Mouse (Mus musculus) olfactory bulb, adult 2 months (tissue): ENCODE results near the gene Znhit2. TPM values are rescaled to one million over a fixed set of nuclear protein-coding genes. Genes with fewer than 3 reads are reported as not detected.

ENCODE experiments used
- H3K27ac ChIP-seq: fragments of 200-500 bp; 2 replicates; pipeline ENCODE4 v1.5.1; 2012; ENCODE audit warnings: low read depth, low read length; ENCODE audit not compliant: insufficient read depth
- H3K4me1 ChIP-seq: fragments of 200-500 bp; 2 replicates; pipeline ENCODE4 v1.6.1; 2012; ENCODE audit warnings: low read length; ENCODE audit not compliant: control insufficient read depth, insufficient read depth
- H3K4me3 ChIP-seq: fragments of 200-500 bp; 2 replicates; pipeline ENCODE4 v1.5.1; 2012; ENCODE audit warnings: mild to moderate bottlenecking, low read depth, low read length, moderate library complexity; ENCODE audit not compliant: insufficient read depth
- CTCF ChIP-seq: fragments of 200-500 bp; IDR thresholded peaks from 2 replicates; pipeline ENCODE4 v1.5.1; 2012; ENCODE audit warnings: low read depth, mild to moderate bottlenecking, low read length, moderate library complexity; ENCODE audit not compliant: insufficient read depth
- POLR2A ChIP-seq: fragments of 200-500 bp; IDR thresholded peaks from 2 replicates; pipeline ENCODE4 v1.6.1; 2012; ENCODE audit warnings: mild to moderate bottlenecking, low read depth, low read length, moderate library complexity; ENCODE audit not compliant: insufficient read depth
- WGBS: fragments of 180-500 bp; shearing (Covaris S2); methylation state at CpG from one replicate; pipeline ENCODE4 v1.1.7; 2018; 5-methylcytosine and 5-hydroxymethylcytosine counted together
- polyA plus RNA-seq: library from polyadenylated mRNA; stranded (reverse); fragments of >200 nt; gene quantifications from 2 replicates; pipeline ENCODE4 v1.2.4, GENCODE M21; 2012; ENCODE audit warnings: low replicate concordance; ENCODE audit not compliant: missing spikeins, insufficient read depth, insufficient read length

Gene Znhit2
- polyA plus RNA-seq, 1 experiment, result not detected

DNA sequence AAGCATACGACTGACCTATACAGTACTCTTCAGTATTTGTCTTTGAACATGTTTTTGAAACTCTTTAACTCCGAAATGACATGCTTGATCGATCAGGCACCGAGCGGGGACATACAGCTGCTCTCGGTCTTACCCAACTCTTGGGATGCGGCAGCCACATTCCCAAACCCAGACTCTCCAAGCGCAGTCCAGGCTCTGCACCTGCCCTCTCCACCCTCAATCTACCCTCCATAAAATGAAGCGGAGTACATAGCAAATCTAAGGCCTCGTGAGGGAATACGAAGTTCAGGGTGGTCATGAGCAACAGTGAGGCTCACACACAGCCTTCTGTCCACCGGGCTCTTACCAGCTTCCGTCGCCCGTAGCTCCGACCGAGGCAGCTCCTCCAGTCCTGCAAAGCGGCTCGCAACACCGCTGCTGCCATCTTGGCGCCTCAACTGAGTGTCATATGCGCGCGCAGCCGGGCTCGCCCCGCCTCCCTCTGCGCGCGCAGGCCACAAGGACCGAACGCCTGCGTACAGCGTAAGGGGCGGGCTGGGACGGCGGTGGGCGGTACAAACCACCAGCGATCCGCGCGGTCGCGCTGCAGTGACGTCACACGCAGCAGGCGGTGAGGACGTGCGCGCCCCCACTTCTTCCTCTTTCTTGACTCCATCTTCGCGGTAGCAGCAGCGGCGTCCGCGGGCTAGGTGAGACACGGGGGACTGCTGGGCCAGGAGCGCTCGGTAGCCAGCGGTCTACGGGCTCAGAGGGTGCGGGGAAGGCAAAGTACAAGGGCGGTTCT lies 3.5 kb upstream of the Znhit2 start, which contains the start of the genes Mrpl49 and Fau:
Mrpl49 (minus strand) TSS at position 473 of the 784 bp plus-strand sequence.
Fau (plus strand) TSS at position 532 of the 784 bp plus-strand sequence.
- peak within 1 kb of the TSS; percentile 90 for H3K4me3 ChIP-seq
- TF ChIP-seq POLR2A (peak; percentile 93), CTCF (no peak)
- under 1% methylated on average over 63 of the region's 63 CpGs for WGBS
- peaks cover 9% of the 10 kb centered on the region for H3K4me1 ChIP-seq
- H3K27ac ChIP-seq, result peak within 1 kb of the TSS; percentile 67; the same call in 1 of the 2 replicates

DNA sequence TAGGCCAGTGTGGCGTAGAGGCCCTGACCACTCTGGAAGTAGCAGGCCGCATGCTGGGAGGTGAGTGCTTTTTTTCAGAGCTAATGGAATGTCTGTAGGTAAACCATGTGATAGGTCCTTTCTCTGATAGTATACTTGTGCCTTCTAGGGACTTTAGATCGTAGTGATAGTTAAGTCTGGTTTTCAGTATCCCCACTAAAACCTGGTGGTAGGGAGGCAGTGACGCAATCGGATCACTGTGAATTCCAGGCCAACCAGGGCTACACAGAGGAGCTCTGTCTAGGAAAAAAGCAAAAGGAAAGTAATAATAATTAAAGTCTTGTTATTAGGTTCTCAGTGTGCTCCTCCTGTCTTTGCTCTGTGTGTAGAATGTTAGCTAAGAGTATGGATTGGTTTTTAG lies 2.5 kb upstream of the Znhit2 start:
- H3K4me1 ChIP-seq, result peaks cover 15% of the 10 kb centered on the region
- WGBS, result 28% methylated on average over 5 of the region's 5 CpGs
- H3K4me3 ChIP-seq, result peak overlapping the region; percentile 90
- no peak for TF ChIP-seq CTCF
- TF ChIP-seq POLR2A, result no peak
- no peak overlapping the region for H3K27ac ChIP-seq

DNA sequence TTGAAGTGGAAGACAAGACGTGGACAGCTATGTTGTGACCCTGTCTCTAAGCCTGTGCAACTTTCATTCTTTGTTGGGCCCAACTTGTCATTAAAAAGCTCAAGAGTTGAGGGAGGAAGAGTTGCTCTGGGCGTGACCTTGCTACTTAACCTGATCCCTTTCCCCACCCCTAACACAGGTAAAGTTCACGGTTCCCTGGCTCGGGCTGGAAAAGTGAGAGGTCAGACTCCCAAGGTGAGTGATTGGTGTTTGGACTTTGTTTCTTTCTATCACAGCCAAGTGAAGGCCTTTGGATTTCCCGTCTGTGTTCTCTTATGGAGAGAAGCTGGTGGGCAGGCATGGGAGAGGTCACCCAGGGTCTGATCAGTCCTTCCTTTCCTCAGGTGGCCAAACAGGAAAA lies 2.0 kb upstream of the Znhit2 start:
- Histone ChIP-seq H3K4me3 (no peak overlapping the region), H3K27ac (no peak overlapping the region), H3K4me1 (peaks cover 15% of the 10 kb centered on the region)
- TF ChIP-seq CTCF (no peak), POLR2A (no peak)
- 82% methylated on average over 5 of the region's 5 CpGs for WGBS

DNA sequence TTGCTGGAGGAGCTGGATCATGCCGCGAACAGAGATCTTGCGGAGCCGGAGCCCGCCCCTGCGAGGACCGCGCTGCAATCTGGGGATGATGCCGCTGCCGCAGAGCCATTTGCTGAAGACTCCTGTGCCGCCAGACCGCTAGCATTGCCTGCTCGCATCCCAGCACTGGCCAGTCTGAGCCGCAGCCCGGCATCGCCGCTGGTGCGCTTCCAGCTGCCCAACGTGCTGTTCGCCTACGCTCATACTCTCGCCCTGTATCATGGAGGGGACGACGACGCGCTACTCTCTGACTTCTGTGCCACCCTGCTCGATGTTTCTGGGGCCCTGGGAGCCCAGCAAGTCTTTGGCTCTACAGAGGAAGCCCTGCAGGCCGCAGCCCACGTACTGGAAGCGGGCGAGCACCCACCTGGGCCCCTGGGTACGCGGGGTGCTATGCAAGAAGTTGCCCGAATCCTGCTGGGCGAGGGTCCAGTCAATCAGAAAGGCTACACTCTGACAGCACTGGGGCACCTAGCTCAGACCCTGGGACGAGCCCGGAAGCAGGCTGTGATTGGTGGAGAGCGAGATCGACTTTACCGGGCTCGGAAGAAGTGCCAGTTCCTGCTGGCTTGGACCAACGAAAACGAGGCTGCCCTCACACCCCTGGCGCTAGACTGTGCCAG lies 780 bp downstream of the Znhit2 start:
- TF ChIP-seq CTCF, result no peak
- no peak for TF ChIP-seq POLR2A
- H3K27ac ChIP-seq, result peak overlapping the region; percentile 41
- H3K4me1 ChIP-seq, result peaks cover 20% of the 10 kb centered on the region
- under 1% methylated on average over 44 of the region's 44 CpGs for WGBS
- H3K4me3 ChIP-seq, result peak overlapping the region; percentile 90

DNA sequence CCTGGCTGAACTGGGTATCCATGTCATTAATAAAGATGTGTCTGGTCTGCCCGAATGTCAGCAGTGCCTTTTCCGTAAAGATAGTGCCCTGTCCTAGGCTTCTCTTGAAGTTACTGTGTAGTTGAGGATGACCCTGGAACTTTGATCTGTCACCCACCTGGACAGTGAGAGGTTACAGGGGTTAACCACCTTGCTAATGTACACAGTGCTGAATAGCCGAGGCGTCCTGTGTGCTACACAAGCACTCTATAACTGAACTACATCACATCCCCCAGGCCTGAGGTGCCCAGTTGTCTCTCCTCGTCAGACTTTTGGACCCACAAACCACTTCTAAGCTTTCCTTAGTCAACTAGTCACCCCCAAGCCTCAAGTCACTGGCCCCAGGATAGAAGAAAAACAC lies 1.4 kb downstream of the Znhit2 start:
- no peak for TF ChIP-seq CTCF
- no peak for TF ChIP-seq POLR2A
- H3K27ac ChIP-seq, result no peak overlapping the region
- H3K4me1 ChIP-seq, result peaks cover 27% of the 10 kb centered on the region
- peak overlapping the region; percentile 90 for H3K4me3 ChIP-seq
- WGBS, result 60% methylated on average over 5 of the region's 5 CpGs

DNA sequence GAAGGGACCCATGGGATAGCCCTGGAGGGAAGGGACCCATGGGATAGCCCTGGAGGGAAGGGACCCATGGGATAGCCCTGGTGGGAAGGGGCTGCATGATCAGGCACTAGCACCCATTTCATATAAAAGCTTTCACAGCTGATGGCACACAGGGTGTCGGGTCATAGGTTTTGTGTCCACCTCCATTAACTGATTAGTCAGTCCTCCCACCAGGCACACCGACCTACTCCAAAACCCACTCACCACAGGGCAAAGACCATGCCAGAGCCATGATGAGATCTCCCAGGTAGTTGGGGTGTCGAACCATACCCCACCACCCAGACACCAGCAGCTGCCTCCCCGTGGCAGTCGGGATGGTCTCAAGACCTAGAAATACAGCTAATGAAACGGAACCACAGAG lies 2.1 kb downstream of the Znhit2 start:
- 94% methylated on average over 6 of the region's 6 CpGs for WGBS
- Histone ChIP-seq H3K27ac (no peak overlapping the region), H3K4me1 (peaks cover 33% of the 10 kb centered on the region), H3K4me3 (no peak overlapping the region)
- TF ChIP-seq POLR2A (no peak), CTCF (no peak)

DNA sequence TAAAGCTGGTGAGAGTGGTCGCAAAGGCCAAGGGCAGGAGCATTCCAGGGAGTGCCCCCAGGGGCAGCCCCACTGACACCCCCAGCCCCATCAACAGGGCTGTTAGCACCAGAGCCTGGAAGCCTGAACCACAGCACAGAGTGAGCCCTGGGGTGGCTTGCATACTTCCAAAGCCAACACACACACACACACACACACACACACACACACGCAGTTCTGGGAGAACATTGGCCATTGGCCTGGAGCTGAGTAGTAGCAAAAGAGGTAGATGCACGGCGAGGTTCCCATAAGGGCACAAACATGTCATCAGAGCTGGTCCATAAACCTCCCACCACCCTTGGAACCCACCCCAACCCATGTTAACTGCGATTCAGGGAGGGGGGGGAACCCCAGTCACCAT lies 5.6 kb downstream of the Znhit2 start:
- 27% methylated on average over 5 of the region's 5 CpGs for WGBS
- TF ChIP-seq CTCF (no peak), POLR2A (no peak)
- H3K27ac ChIP-seq, result no peak overlapping the region
- peaks cover 32% of the 10 kb centered on the region for H3K4me1 ChIP-seq
- H3K4me3 ChIP-seq, result peak overlapping the region; percentile 59

DNA sequence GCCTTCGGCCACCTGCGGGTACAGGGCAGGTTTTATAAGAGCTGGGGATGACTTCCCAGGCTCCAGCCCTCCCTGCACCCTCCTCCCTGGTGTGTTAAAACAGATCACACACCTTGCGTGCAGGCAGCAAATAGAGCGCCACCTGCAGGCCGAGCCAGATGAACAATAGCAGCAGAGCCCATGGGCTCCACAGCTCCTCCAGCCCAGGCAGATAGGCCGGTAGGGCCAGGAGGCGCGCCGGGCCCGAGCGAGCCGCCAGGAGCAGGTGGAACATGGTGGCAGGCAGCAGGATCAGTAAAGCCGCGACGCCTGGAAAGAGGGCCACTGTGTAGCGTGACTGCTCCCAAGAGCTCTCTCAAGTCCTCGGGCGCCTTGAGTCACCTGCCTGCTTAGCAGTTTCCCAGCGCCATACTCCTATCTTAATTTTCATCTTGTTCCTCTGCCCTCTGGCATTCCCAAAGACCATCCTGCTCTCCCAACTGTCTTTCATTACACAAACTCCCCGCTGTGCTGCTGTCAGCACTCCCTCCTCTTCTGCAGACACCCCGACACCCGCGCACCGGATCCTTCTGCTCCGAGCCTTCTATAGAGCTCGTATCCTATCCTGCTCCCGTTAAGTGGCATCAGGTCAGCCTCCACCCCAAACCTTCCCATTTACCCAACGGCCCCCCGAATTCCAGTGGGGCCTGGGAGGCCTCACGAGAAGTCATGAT lies 6.2 kb downstream of the Znhit2 start:
- H3K4me1 ChIP-seq, result peaks cover 26% of the 10 kb centered on the region
- H3K4me3 ChIP-seq, result peak overlapping the region; percentile 59
- peak overlapping the region; percentile 67 for H3K27ac ChIP-seq
- WGBS, result under 1% methylated on average over 30 of the region's 30 CpGs
- TF ChIP-seq POLR2A (no peak), CTCF (peak; percentile 88)

DNA sequence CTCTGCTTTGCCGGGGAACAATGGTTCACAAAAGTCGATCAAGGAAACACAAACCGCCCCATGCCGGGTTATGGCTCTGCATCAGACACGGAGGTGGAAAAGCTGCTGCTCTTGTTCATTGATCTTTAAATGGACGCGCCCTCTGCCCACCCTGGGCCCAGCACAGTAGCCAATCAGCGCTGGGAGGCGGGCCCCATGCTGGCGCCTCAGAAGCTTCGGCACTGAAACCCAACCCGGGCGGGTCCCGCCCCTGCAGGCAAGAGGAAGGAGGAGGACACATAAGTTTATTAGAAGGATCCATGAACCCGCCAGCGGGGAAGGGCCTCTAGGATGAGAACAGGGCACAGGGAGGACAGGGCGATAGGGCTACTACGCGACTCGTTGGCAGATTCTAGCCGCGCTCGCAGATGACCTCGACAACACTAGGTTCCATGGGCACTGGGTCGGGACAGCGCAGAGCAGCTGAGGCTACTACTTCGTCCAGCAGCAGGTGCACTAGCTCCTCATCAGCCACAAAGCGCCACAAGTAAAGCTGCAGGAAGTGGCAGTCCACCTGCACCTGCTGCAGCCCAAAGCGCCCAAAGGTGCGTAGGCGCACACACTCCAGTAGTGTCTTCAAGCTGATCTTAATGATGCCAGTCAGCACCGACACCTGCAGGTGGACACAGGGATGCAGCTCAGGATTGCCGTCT lies 6.9 kb downstream of the Znhit2 start, which contains the start of gene Tm7sf2:
Tm7sf2 (minus strand) TSS at position 650 of the 692 bp plus-strand sequence.
- Histone ChIP-seq H3K4me1 (peaks cover 23% of the 10 kb centered on the region), H3K27ac (peak within 1 kb of the TSS; percentile 67), H3K4me3 (peak within 1 kb of the TSS; percentile 59)
- 10% methylated on average over 33 of the region's 33 CpGs for WGBS
- TF ChIP-seq POLR2A (0 out of 2 replicates have a peak, but pooled peaks have one; percentile 38), CTCF (no peak)
